Mouse (Mus musculus) retina, postnatal 7 days (tissue): ENCODE results near the gene Casp6.

Experiments
- DNase-seq: peaks from one replicate; pipeline ENCODE4 v3.0.0-alpha.2; 2012; ENCODE audit warnings: low read depth, low spot score

Gene Casp6

DNA sequence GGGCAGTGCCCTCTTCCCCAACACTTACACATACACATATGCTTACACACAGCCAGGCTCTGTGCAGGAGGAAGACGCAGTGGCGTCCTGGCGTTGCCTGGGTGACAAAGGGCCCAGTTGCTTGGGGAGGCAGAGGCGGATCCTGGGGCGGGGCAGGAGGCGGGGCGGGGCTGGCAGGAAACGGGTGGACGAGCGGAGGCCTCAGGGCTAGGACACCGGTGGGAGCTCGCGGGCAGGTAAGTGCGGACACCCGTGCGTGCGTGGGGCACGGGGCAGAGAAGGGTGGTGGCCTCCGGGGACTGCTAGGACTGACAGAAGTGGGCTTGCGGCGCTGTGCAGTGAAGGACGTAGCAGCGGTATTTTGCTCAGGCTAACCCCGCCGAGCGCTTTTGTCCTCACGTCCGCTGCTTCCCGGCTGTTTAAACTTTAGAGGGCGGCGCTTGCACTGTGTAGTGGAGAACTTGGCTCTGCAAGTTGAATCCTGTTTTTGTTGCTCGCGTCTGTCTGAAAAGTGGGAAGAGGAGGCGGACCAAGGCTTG, at the start of gene Casp6:
Gene Casp6 (plus strand): TSS at position 155 of the 539 bp plus-strand sequence.
- no peak for DNase-seq

DNA sequence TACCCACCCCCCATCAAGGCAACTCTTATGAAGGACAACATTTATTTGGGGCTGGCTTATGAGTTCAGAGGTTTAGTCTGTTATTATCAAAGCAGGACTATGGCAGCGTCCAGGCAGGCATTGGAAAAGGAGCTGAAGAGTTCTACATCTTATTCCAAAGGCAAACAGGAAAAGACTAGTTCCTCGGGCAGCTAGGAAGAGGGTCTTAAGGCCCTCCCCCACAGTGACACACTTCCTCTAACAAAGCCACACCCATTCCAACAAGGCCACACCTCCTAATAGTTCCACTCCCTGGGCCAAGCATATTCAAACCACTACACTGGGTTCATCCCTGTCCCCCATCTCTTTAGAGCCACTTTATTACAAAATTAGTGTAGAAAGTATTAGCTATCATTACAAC, 38.6 kb upstream of the Casp6 start:
- no peak for DNase-seq

DNA sequence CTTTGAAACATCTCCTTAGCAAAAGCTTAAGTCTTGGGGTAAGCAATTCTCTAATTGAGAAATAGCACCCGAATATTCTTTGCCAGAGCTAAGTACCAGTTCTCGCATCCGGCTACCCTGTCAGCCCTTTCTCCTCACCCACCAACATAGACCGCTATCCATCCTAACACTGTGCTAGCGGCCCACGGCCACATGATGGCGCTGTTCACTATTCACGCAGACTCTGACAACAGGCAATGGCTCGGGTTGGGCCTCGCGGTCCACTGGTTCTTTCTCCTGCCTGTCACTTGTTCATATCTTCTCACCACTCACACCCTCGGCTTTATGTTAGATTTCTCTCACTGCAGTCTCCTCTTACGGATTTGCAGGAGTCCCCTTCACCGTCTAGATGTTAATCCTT, 37.5 kb upstream of the Casp6 start:
- peak; percentile 9 for DNase-seq

DNA sequence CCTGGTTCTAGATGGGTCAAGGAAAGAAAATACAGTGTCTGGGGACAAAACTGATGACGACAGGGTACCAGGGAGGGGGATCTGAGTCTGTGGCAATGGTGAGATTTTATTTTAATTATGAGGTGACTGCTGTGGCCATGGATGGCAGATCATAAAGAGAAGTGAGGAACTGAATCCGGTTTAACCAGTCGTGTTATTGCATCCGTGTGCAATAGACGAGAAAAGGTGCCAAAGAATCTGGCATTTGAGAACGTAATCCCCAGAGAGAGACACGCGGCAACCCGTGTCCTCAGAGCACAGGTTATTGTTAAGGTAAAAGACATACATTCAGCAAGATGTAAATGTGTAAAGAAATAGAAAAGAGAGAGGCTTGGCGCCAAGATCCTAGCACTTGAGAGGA, 23.9 kb upstream of the Casp6 start:
- no peak for DNase-seq

DNA sequence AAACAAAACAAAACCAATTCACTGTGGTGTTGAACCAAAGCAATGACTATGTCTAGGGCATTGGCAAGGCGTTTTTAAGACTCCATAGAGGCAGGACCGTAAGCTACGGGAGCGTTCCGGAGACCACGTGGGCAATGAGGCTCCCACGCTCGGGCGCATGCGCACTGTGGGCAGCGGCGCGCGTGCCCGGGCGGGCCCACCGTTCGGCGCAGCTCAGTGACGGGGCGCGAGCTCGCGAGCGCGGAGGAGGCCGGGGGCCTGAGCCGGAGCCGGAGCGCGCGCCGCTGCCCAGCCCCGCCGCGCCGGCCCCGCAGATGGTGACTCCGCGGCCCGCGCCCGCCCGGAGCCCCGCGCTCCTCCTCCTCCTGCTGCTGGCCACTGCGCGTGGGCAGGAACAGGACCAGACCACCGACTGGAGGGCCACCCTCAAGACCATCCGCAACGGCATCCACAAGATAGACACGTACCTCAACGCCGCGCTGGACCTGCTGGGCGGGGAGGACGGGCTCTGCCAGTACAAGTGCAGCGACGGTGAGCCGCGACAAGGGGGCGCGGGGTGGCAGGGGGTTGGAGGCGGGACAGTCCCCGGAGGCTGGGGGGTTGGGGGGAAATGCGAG, 22.7 kb upstream of the Casp6 start, which contains the start of gene Pla2g12a:
Gene Pla2g12a (plus strand): TSS at position 202 of the 617 bp plus-strand sequence.
- DNase-seq = peak; percentile 90

DNA sequence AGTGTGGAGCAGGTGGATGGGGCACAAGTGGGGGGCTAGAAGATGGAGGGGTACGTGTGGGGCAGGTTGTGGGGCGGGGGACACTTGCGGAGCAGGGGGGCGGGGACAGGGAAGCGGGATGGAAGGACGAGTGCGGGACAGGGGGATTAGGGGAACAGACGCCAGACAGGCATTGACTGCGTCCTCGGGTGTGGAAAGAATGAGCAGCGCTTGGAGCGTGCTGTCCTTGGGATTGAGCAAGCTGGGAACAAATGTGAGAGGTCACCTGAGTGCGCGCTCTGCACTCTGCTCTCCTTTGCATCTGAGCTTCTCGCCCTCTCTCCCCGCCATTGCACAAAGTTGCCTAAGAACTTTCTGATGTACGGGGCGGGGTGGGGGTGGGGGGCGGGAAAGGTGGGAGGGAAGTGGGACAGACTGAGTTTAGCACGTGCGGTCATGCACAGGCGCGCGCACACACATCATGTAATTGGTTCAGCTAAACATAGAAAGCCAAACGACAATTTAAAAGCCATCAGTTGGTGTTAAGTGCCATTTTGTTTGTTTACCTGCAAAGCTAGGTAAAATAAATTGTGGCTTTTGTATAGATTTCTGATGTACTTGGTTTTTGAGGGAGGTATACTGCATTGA, 22.0 kb upstream of the Casp6 start:
- DNase-seq = no peak

DNA sequence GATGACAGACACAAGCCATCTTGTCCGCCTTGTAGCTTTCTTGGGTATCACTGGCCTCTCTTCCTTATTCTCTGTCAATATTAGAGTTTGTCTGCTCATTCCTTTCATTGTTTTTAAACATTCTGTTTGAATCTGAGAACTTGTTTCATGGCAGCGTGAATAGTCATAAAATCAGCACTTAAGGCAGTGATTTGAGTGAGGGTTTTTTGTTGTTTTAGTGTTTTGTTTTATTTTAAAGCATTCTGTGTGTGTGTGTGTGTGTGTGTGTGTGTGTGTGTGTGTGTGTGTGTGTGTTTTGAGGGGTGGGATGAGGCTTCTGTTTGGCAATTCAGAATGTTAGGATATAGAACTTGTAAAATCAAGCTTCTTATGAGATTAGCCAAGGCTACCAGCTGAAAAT, 21.3 kb upstream of the Casp6 start:
- no peak for DNase-seq

DNA sequence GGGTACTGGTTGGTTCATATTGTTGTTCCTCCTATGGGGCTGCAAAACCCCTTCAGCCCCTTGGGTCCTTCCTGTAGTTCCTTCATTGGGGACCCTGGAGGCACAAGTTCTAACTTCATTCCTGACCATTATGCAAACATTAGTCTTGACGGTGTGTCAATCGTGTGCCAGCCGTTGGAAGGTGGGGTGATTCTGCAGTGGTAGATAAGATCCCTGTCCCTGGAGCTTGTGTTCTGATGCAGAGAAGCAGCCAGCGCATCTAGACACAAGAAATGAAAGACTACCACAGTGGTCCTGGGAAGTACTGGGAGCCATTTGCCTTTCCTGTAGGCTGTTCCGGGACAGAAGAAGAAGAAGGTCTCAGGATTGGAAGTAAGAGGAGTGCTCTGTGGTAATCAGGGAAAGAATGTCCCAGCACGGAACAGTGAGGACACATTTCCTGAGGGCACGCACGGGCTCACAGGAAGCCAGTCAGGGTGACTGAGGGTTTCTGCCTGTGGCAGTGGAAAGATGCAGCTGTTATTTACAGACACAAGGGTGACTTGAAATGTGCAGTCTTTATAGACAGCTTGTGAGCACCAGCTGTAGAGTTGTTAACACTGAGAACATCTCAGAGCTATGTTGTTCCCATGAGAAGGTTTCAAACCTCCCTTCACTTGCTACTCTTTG, 20.2 kb upstream of the Casp6 start:
- no peak for DNase-seq

DNA sequence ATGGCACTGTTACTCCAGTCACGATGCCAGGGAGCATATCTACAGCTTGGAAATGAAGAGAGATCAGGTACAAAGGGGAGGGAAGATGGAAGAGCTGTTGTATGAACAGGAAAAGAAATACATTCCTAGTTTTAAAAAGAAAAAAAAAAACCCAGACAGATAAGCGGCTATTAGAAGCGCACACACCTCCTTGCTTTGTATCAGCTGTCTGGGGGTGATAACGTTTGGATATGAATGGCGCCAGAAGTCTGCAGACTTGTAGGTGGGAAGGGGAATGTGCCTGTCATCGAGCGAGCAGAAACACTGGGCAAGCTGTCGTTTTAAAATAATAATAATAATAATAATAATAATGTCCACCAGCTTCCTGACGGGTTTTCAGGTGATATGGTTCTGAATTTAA, 15.6 kb upstream of the Casp6 start:
- DNase-seq = no peak

DNA sequence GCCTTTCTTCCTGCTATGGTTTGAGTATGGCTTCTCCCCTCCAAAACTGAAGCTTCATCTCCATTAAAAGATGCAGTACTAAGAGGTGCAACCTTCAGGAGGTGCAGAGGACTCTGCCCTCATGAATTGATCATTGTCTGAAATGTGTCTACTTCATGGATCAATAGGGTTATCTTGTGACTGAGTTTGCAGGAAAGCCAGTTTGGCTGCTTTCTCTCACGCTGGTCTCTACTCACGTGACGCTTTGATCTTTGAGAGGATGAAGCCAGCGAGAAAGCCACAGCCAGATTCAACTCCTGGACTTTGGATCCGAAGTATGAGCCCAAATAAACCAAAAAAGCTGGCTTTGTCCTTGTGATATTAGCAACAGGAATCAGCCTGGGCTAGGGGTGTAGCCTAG, 14.8 kb upstream of the Casp6 start:
- DNase-seq = no peak

DNA sequence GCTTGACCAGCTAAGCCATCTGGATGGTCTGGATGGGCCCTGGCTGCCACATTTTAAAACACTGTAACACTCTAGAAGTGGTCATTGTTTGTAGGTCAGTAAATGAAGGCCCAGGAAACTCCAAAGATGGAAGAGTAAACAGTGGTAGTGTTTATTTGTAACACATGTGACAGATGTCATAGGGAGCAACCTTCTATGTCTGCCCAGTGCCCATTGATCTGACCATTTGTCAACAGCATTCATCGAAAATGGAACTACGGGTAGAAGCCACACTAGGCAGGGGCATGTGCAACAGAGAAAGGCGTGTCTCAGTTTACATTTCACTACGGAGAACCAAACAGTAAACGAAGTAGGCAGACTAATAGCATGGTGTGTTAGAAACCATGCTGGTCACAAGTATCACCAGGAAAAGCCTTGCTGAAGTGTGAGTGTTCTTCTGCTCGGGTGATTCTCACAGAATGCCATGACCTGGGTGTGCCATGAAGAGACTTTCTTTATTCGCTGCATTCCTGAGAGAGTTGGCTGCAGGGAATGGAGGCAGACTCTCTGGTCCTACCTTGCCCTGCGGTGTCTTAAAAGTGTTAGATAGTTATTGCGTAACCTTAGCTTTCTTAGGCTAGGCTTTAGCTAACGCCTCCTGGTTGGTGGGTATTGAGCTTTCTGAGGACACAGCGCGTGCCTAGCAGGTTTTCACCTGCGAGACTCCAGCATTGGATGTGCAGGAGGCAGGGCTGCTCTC, 13.3 kb upstream of the Casp6 start:
- DNase-seq = no peak

DNA sequence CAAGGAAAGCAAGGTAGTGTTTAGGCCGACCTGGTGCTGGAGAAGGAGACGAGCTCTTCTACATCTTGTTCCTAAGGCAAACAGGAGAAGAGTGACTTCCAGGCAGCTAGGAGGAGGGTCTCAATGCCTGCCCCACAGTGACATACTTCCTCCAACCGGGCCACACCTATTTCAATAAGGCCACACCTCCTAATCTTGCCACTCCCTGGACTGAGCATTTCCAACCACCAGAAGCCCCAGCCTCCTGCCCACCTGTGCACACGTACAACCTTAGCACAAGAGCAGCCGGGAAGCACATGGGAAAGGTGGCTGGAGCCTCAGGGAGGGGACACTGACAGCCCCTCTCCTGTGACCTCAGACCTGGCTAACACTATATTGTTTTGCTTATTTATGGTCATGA, 9.2 kb upstream of the Casp6 start:
- no peak for DNase-seq

DNA sequence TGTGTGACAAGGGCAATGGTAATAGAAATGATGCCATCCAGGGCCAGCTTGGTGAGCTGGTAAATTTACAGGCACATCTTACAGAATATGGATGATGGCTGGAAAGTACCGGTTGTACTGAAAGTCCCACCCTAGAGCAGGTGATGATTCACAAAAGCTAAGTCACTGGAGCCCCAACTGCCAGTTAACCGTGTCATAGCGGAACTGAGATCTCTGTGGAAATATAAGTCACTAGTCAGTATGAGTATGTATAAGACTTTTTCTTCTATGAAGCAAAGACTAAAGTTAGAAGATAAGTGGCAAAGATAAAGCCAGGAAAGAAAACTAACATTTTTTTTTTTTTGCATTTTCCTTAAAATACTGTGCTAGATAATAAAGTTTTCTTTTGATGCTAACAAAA, 8.1 kb upstream of the Casp6 start:
- no peak for DNase-seq

DNA sequence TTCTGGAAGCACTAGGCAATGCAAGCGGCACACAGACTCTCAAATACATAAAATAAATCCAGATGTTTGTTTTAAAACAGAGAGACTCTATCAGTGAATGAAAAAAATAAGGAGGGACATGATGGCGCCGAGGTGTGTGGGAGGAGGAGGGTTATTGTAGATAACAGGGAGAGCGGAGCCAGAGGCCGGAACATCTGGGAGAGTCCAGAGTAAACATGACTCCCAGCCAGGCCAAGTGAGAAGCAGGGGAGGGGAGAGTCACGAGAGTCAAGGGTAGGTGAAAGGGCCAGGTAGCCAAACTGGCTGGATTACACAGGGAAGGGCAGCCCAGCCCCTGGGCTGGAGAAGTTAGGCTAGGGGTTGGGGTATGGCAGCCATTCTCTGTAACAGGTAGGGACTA, 4.6 kb upstream of the Casp6 start:
- no peak for DNase-seq

DNA sequence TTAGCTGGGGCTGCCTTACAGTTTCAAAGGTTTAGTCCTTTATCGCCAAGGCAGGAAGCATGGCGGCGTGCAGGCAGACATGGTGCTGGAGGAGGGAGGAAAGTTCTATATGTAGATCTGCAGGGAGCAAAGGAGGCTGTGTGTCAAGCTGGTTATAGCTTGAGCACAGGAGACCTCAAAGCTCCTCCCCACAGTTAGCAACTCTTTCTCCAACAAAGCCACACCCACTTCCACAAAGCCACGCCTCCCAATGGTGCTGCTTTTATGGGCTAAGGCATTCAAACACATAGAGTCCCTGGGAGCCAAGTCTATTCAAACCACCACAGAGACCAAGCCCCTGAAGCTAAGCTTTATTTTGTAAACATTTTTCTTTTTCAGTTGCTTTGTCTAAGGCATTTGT, 2.3 kb upstream of the Casp6 start:
- DNase-seq = no peak

DNA sequence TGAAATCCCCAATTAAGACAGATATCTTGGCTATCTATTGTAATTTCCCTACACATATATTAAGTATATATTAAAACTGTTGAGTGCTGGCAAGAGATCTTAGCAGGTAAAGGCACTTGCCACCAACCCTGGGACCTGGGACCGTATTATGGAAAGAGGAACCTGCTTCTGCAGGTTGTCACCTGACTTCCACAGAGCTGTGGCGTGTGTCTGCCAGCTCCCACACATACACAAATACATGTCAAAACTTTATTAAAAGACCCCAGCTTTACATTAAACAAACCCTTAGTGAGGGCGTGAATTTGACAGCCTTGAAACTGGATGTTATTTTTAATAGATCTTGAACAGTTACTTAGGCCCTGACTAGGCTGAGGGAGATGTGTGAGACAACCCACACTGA, 2.1 kb downstream of the Casp6 start:
- DNase-seq = no peak

DNA sequence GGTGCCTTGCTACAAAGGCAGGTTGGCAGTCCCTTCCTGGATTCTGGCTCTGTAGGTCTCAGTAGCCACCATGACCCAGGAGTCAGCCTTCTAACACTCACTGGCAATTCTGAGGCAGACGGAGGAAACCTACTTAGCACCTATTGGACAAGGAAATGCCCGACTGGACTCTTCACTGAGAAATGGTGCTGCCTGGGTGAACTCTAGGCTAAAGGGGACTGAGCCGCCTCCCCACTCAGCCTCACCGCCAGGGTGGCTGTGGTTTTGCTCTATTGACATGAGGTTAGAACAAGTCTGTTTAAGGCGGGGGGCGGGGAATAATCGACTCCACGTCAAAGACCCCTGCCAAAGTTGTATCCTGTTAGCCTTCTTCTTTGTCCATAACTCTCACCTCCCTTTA, 2.6 kb downstream of the Casp6 start:
- DNase-seq = no peak

DNA sequence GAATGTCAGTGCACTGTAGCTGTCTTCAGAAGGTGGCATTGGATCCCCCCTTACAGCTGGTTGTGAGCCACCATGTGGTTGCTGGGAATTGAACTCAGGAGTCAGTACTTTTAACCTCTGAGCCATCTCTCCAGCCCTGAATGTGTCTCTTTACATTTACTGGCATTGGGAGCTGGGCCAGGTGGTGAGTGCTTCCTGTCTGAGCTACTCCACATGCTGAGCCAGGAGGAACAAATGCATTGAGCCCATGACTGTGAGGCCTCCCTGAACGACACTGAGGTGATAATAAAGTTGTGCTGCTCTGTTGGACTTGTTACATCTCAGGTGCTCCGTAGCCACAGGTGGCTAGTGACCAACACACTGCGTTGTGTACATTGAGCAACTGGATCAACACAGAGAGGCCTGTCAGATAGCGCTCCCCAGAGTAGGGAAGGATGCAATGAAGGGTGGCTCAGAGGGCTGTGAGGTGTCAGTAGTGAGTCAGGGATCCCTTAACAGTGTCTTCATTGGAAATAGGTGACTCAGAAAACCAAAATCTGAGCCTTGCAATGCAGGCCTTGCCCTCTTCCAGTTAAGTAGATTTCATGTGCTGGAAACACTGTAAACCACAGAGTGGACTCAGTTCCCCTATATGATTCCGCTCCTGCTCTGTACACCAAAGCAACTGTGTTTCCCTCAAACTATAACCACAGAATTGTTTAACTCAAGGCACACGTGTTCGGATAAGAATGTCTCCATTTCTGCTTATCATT, 3.3 kb downstream of the Casp6 start:
- no peak for DNase-seq

DNA sequence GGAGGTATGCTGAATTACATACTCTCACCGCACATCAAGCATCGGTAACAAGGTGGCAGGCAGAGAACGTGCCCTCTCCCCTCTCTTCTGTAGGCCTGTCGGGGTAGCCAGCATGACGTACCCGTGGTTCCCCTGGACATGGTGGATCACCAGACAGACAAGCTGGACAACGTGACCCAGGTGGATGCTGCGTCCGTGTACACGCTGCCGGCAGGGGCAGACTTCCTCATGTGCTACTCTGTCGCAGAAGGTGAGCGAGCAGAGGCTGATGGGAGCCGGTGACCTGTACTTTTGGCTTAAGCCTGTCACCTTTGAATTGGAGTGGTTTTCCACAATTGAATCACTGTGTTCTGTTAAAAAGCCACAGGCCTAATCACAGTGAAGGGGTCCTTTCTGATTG, 10.8 kb downstream of the Casp6 start:
- no peak for DNase-seq

DNA sequence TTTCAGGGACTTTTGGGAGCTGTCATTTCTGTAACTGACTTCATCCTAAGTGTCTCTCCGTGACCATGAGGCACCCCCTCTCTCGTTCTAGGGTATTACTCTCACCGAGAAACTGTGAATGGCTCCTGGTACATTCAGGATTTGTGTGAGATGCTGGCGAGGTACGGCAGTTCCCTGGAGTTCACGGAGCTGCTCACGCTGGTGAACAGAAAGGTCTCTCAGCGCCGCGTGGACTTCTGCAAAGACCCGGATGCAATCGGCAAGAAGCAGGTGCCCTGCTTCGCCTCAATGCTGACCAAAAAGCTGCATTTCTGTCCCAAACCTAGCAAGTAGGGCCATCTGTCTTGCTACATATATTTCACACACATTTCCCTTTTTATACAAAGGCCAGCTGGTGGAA, 12.0 kb downstream of the Casp6 start:
- DNase-seq = no peak

DNA sequence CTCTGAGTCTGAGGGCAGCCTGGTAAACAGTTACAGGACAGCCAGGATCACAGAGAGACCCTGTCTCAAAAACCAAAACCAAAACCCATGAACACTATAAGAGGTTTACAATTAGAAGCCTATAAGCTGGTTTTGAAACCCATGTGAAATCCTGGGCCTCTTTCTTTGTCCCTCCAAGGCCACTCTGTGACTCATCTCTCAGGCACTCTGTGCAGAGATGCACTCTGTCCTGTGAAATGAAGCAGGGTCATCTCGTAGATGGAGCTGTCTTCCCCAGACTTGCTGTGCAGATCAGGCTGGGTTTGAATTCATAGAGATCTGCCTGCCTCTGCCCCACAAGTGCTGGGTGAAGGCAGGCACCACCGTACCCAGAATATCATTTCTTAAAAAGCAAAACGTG, 16.2 kb downstream of the Casp6 start:
- no peak for DNase-seq

DNA sequence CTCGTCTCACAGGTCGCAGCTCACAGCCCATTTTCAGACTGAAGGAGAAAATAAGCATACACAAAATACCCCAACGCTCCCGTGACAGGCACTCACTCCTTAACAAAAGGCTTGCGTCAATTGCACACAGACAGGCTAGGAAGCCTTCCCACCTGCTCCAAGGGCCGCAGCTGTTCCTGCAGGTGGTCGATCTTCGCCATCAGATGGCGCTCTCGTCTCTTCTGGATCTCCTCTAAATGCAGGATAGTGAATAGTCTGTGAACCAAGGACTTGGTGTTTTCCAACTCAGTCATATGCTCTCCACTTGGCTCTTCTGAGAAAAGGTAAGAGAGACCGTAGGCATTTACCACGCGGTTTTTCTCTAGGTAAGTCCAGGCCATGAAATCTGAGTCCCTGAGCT, 17.2 kb downstream of the Casp6 start:
- DNase-seq = peak; percentile 46
